Mouse (Mus musculus) intestine, postnatal 0 days (tissue): ENCODE measurements at regions not wholly inside any gene's neighbourhood (a gene's known extent, or its start where the extent isn't known, plus 50 kb on each side); places are given as distances from the start of the nearest gene placed in this dataset.

ENCODE experiments used
- ATAC-seq: fragments of 200-750 bp; cut with Nextera tagmentation; 2 replicates; pipeline ENCODE4 v1.8.0; 2017; ENCODE audit warnings: mild to moderate bottlenecking, moderate TSS enrichment, moderate library complexity
- H3K27ac ChIP-seq: fragments of 300-500 bp; sonication (generic); 2 replicates; pipeline ENCODE4 v1.5.1; 2014; ENCODE audit warnings: mild to moderate bottlenecking, low read depth, low read length, moderate library complexity
- H3K27me3 ChIP-seq: fragments of 300-500 bp; sonication (generic); replicated peaks from 2 replicates; pipeline ENCODE4 v1.6.1; 2014; ENCODE audit warnings: low read length, mixed read lengths; ENCODE audit not compliant: control insufficient read depth, insufficient read depth
- H3K36me3 ChIP-seq: fragments of 300-500 bp; sonication (generic); 2 replicates; pipeline ENCODE4 v1.6.1; 2014; ENCODE audit warnings: mild to moderate bottlenecking, moderate library complexity; ENCODE audit not compliant: control insufficient read depth, insufficient read depth
- H3K4me1 ChIP-seq: fragments of 300-500 bp; sonication (generic); replicated peaks from 2 replicates; pipeline ENCODE4 v1.6.1; 2014; ENCODE audit warnings: antibody characterized with exemption, low read length, mixed read lengths; ENCODE audit not compliant: control insufficient read depth, insufficient read depth
- H3K4me2 ChIP-seq: fragments of 300-500 bp; sonication (generic); replicated peaks from 2 replicates; pipeline ENCODE4 v1.6.1; 2014; ENCODE audit warnings: low read depth, mild to moderate bottlenecking, moderate library complexity
- H3K4me3 ChIP-seq: fragments of 300-500 bp; sonication (generic); 2 replicates; pipeline ENCODE4 v1.5.1; 2014; ENCODE audit warnings: low read depth, low read length
- H3K9ac ChIP-seq: fragments of 300-500 bp; sonication (generic); 2 replicates; pipeline ENCODE4 v1.6.1; 2014; ENCODE audit warnings: mild to moderate bottlenecking, low read depth, low read length
- H3K9me3 ChIP-seq: fragments of 300-500 bp; sonication (generic); 2 replicates; pipeline ENCODE4 v1.6.1; 2016; ENCODE audit warnings: mixed run types; ENCODE audit not compliant: control insufficient read depth
- CTCF ChIP-seq: sonication (generic); IDR thresholded peaks from 2 replicates; pipeline ENCODE4 v1.5.1; 2016; ENCODE audit warnings: low read depth, mild to moderate bottlenecking, control low read depth, antibody characterized with exemption, moderate library complexity
- WGBS: fragments of 180-500 bp; shearing (Covaris S2); extraction: QIAGEN DNeasy Blood & Tissue Kit; methylation state at CpG from one replicate; pipeline ENCODE4 v1.1.7; 2014; 5-methylcytosine and 5-hydroxymethylcytosine counted together

DNA sequence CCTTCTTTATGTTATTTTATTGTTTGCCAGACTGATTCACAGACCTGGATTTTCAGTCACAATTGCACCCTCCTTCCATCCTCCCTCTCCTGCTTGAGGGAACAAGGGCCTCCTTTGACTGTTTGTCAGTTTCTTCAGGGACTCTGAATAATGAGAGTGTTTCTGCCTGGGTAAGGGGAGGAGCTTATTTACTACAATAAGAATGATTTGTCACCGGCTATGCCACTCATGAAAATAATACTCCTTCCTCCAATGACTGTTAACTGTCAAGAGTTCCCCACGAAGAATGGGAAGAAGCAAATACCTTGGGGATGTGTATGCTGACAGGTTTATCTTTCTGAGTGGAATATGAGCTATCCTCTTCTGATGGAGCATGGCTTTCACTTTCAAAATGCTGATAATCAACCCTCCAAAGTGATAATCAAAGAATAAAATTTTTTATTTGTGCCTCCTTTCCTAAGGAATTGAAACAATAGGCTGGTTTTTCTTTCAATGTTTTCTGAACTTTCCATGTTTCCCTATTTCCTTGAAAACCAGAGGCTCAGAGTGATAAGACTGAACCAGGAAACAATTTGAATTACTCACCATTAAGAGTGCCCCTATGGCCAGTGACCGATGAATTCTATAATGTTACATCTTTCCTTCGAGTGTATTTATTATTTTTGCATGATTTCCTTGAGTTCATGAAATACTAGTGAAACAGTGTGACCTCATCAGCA, 269.3 kb upstream of the Klf6 start:
- 51% methylated on average over 4 of the region's 4 CpGs for WGBS
- Histone ChIP-seq H3K27ac (no peak overlapping the region), H3K27me3 (no peaks in the 10 kb centered on the region), H3K9ac (no peak overlapping the region), H3K4me1 (no peaks in the 10 kb centered on the region), H3K36me3 (no peaks in the 10 kb centered on the region), H3K4me2 (no peak overlapping the region), H3K4me3 (no peak overlapping the region), H3K9me3 (no peaks in the 10 kb centered on the region)
- peak; percentile 83 for ATAC-seq
- no peak for TF ChIP-seq CTCF

DNA sequence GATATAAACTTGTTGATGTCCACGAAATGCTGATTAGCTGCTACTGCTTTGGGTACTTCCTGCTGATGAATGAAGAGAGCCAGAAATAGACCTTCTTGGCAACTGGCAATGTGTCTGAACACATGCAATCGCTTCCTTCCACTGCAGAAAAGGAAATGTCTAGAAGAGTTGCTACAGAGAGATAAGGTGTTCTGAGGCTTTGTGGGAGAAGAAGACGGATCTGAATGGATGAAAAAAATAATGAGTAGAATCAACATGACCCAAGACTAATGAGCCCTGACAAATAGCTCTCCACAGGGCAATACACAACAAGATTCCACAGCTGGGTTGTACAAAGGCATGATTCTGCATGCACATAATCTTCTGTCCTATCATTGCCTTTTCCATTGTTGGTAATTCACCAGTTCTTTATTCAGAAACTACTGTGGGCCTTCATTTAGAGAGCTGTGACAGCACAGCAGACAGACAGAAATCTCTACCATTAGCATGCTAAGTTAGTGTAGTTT, 268.7 kb upstream of the Klf6 start:
- no peaks in the 10 kb centered on the region for H3K4me1 ChIP-seq
- no peak for ATAC-seq
- H3K9ac ChIP-seq: no peak overlapping the region
- no peak overlapping the region for H3K27ac ChIP-seq
- no peaks in the 10 kb centered on the region for H3K27me3 ChIP-seq
- no peak overlapping the region for H3K4me3 ChIP-seq
- H3K4me2 ChIP-seq: no peak overlapping the region
- no peaks in the 10 kb centered on the region for H3K9me3 ChIP-seq
- no peak for TF ChIP-seq CTCF
- WGBS: 51% methylated on average over 3 of the region's 3 CpGs
- H3K36me3 ChIP-seq: no peaks in the 10 kb centered on the region

DNA sequence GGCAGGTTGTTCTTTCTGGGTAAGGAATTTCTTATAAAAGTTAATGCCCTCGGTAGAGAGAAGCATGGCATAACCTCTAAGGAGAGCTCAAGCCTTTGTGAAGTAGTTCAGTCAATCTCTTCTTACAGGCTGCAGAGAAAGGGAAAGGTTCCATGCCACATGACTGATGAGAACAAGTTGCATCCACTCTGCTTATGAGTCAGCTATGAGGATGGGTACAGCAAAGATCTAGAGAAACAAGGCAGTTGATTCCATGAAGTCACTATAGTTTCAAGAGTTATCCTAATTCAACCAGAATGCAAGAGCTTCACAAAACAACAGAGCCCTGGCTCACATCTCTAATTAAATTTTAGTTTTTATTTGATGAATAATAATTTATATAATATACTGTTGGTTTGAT, 259.6 kb upstream of the Klf6 start:
- no peak for TF ChIP-seq CTCF
- no peaks in the 10 kb centered on the region for H3K9me3 ChIP-seq
- no peak overlapping the region for H3K27ac ChIP-seq
- H3K9ac ChIP-seq: no peak overlapping the region
- WGBS: 80% methylated on average over 1 of the region's 1 CpGs
- no peak for ATAC-seq
- H3K27me3 ChIP-seq: no peaks in the 10 kb centered on the region
- no peaks in the 10 kb centered on the region for H3K36me3 ChIP-seq
- H3K4me2 ChIP-seq: no peak overlapping the region
- H3K4me3 ChIP-seq: no peak overlapping the region
- no peaks in the 10 kb centered on the region for H3K4me1 ChIP-seq

DNA sequence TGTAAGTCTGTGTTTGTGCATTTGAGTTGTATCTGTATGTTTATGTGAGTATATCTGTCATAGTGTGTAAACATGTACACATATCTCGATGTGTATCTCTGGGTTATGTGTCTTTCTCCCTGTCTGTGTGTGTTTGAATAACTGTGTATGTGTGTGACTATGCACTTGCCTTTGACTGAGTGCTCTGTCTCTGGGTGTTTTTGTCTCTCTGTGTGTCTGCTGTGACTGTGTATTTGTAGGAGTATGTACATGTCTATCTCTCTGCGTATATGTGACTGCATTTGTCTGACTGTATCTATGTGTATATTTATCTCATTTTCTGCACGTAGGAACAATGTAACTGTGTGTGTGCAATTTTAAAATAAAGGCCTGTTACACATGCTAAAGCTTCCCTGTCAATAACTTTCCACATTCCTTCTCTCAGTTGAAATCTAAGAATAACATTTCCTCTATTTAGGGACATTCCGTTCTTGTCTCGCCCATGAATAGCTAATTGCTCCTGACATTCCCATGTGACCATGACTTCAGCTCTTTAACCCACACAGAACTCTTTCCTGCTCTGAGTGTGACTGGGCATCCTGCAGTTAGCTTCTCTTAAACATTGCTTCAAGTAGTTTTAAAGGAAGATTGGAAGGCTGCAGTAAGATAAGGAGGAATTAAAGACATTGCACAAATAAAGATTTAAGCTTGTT, 257.2 kb upstream of the Klf6 start:
- 38% methylated on average over 5 of the region's 5 CpGs for WGBS

DNA sequence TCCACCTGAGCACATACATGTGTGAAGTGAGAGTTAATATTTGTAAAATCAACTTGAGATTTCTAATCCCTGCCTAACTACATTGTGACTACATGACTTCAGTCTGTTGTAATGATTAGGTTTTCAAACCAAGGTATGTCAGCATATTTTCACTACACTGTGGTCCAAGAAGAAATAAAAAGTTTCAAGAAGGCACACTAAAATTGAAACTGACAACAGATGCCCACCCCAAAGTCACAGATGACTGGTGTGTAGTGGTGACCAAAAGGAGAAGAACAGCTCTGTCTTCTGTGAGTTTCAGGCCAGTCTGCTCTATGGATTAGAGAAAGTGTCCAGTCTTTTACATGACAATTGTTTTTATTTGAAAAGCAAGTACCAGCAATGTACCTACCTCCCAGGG, 255.9 kb upstream of the Klf6 start:
- ATAC-seq: no peak
- no peaks in the 10 kb centered on the region for H3K36me3 ChIP-seq
- no peak for TF ChIP-seq CTCF
- no peaks in the 10 kb centered on the region for H3K9me3 ChIP-seq
- no peak overlapping the region for H3K27ac ChIP-seq
- no peaks in the 10 kb centered on the region for H3K27me3 ChIP-seq
- no peaks in the 10 kb centered on the region for H3K4me1 ChIP-seq
- H3K4me3 ChIP-seq: no peak overlapping the region
- no peak overlapping the region for H3K9ac ChIP-seq
- no peak overlapping the region for H3K4me2 ChIP-seq

More for the DNA sequence above, 257.2 kb upstream of the Klf6 start:
- Histone ChIP-seq H3K4me3 (no peak overlapping the region), H3K27ac (peak overlapping the region; percentile 11; the same call in 1 of the 2 replicates), H3K36me3 (no peaks in the 10 kb centered on the region), H3K9me3 (no peaks in the 10 kb centered on the region), H3K4me1 (no peaks in the 10 kb centered on the region), H3K9ac (no peak overlapping the region), H3K4me2 (no peak overlapping the region), H3K27me3 (no peaks in the 10 kb centered on the region)
- TF ChIP-seq CTCF: no peak
- peak; percentile 79 for ATAC-seq

DNA sequence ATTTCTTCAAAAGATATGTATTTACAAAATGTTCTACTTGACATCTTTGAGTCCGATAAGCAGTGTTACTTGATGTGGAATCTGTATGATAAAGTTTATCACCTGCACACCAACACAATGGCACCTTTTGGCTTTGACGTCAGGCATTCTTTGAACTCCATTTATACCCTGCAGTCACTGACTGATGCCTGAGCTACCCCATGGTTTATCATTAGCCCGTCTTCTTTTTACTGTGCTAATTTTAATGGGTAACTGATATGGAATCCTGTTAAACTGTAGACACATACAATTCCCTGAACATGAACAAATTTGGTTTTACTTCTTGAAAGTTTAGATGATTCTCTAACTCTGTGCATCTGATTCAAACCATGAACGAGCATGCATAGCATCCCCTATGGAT, 253.8 kb upstream of the Klf6 start:
- Histone ChIP-seq H3K27me3 (no peaks in the 10 kb centered on the region), H3K36me3 (no peaks in the 10 kb centered on the region), H3K4me3 (no peak overlapping the region), H3K9ac (no peak overlapping the region), H3K9me3 (no peaks in the 10 kb centered on the region), H3K27ac (no peak overlapping the region), H3K4me2 (no peak overlapping the region), H3K4me1 (no peaks in the 10 kb centered on the region)
- ATAC-seq: no peak
- TF ChIP-seq CTCF: no peak
- WGBS: 74% methylated on average over 4 of the region's 4 CpGs
